Mouse (Mus musculus): ENCODE results near the gene Il2rb.

DNA sequence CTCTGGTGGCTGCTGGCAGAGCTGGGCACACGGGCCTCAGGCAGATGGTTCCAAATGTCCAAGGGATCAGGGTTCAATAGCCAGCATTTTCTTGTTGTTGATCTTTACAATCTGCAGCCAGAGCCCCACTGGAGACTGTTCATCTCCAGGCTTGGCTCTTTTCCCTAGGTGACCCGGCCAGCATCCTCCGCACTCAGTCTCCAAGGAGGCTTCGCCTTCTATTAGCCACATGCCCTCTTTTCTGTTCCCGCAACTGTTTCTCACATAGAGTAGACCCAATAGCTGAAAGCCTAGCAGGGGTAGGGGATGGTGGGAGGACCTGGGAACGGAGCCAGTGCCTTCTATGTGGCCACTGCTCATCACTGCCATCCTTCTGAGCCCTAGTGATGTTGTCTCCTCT lies 21.6 kb downstream of the Il2rb start:
- TF ChIP-seq GATA1 (IDR thresholded peaks at IDR 0.05; ENCODE audit: borderline replicate concordance, low read length): no peak
- TF ChIP-seq FLI1 (IDR thresholded peaks at IDR 0.05; ENCODE audit: low read length): no peak

All from megakaryocyte, embryonic 14.5 days (primary cell).